Mouse (Mus musculus) liver, adult 2 months (tissue): Measurements from ENCODE around the gene Foxp1.

Source experiments
- CTCF ChIP-seq: fragments of 200-500 bp; IDR thresholded peaks from 2 replicates; pipeline ENCODE4 v1.5.1; 2011; ENCODE audit warnings: low read depth, low read length, control low read depth
- POLR2A ChIP-seq: fragments of 200-500 bp; IDR thresholded peaks from 2 replicates; pipeline ENCODE4 v1.6.1; 2011; ENCODE audit warnings: low read length, control low read depth; ENCODE audit not compliant: insufficient read depth; ENCODE audit errors: extremely low read depth

GRCm38 (mm10) chr6:99107674-99108073 is 414.8 kb downstream of the Foxp1 start:
- no peak for TF ChIP-seq CTCF
- no peak for TF ChIP-seq POLR2A
